Mouse (Mus musculus) spleen, adult 2 months (tissue): ENCODE data around the gene Phospho2.

ENCODE experiments used
- CTCF ChIP-seq: fragments of 200-500 bp; IDR thresholded peaks from 2 replicates; pipeline ENCODE4 v1.5.1; 2011; ENCODE audit warnings: mild to moderate bottlenecking, inconsistent platforms; ENCODE audit not compliant: insufficient read depth, insufficient read length, insufficient replicate concordance; ENCODE audit errors: extremely low read depth
- POLR2A ChIP-seq: fragments of 200-500 bp; IDR thresholded peaks from 2 replicates; pipeline ENCODE4 v1.6.1; 2011; ENCODE audit warnings: low read depth, low read length, inconsistent platforms

DNA sequence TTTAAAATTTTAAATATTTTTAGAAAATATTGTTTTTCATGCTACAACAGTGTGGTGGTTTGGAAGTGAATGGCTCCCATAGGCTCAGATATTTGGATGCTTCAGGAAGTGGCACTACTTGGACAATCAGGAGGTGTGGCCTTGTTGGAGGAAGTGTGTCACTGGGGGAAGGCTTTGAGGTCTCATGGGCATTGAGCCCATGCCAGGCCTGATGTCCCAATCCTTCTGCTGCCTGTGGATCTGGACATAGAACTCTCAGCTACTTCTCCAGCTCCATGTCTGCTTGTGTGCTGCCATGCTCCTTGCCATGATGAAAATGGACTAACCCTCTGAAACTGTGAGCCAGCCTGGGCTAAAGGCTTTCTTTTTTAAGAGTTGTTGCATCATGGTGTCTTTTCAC, 49.3 kb downstream of the Phospho2 start:
- TF ChIP-seq POLR2A (no peak), CTCF (no peak)
